Mouse (Mus musculus) kidney, adult 2 months (tissue): Measurements from ENCODE around the gene H2-Ke6. TPM values are rescaled to one million over a fixed set of nuclear protein-coding genes. Genes with fewer than 3 reads are reported as not detected.

Experiments used
- DNase-seq: peaks from one replicate; pipeline ENCODE4 v3.0.0; 2021
- H3K27ac ChIP-seq: fragments of 200-500 bp; 2 replicates; pipeline ENCODE4 v1.5.1; 2012; ENCODE audit warnings: low read depth, low read length, control low read depth, inconsistent platforms; ENCODE audit not compliant: insufficient read depth
- H3K27me3 ChIP-seq: fragments of 200-500 bp; replicated peaks from 2 replicates; pipeline ENCODE4 v1.6.1; 2012; ENCODE audit warnings: mild to moderate bottlenecking, moderate library complexity, low read length, inconsistent platforms; ENCODE audit not compliant: control insufficient read depth, insufficient read depth
- H3K36me3 ChIP-seq: fragments of 200-500 bp; 2 replicates; pipeline ENCODE4 v1.6.1; 2012; ENCODE audit warnings: mild to moderate bottlenecking, moderate library complexity, low read length, inconsistent platforms; ENCODE audit not compliant: control insufficient read depth, insufficient read depth
- H3K4me1 ChIP-seq: fragments of 200-500 bp; 2 replicates; pipeline ENCODE4 v1.6.1; 2011; ENCODE audit warnings: low read length; ENCODE audit not compliant: control insufficient read depth, insufficient read depth
- H3K4me3 ChIP-seq: fragments of 200-500 bp; 2 replicates; pipeline ENCODE4 v1.5.1; 2011; ENCODE audit warnings: mild to moderate bottlenecking, low read depth, low read length, control low read depth; ENCODE audit not compliant: insufficient read depth
- CTCF ChIP-seq: fragments of 200-500 bp; conservative IDR thresholded peaks from 2 replicates; pipeline ENCODE4 v1.5.1; 2011; ENCODE audit warnings: low read depth, mild to moderate bottlenecking, control low read depth, low read length, moderate library complexity, mixed read lengths; ENCODE audit not compliant: insufficient read depth, insufficient read length
- POLR2A ChIP-seq: fragments of 200-500 bp; IDR thresholded peaks from one replicate; pipeline ENCODE4 v1.6.1; 2011; ENCODE audit warnings: low read depth, low read length, control low read depth
- WGBS: fragments of 180-500 bp; shearing (Covaris S2); methylation state at CpG from one replicate; pipeline ENCODE4 v1.1.7; 2018; 5-methylcytosine and 5-hydroxymethylcytosine counted together
- polyA plus RNA-seq: library from polyadenylated mRNA; depleted of rRNA; stranded (reverse); fragments of >200 nt; gene quantifications from 2 replicates; pipeline ENCODE4 v1.2.3, GENCODE M21; 2012

H2-Ke6 gene
- polyA plus RNA-seq, 1 experiment = 165 TPM

DNA sequence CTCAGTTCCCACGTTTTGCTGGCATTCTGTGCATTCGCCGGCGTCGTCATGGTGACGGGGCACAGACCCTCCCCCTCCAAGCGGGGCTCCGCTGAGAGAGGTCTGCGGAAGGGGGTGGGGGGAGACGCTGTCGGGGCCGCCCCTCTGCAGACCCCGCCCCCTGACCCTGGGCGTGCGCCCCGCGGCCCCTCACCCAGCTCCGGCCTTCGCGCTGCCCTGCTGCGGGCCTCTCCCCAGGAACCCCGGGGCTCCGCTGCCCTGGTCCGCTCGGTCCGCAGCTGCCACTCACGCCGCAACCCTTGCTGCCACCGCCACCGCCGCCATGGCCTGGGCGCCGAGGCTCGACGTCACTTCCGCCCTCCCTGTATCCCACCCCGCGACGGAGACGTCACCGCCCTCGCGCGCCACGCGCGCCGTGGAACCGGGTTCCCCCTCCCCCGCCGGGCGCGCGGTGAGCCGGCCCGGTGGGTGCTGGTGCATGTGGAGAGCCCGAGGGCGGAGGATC, 3.5 kb downstream of the H2-Ke6 start, which contains the start of gene Ring1:
Ring1 (minus strand) TSS at position 364 of the 505 bp plus-strand sequence.
- Histone ChIP-seq H3K36me3 (no peaks in the 10 kb centered on the region), H3K4me3 (peak within 1 kb of the TSS; percentile 89), H3K27ac (peak within 1 kb of the TSS; percentile 85), H3K4me1 (peaks cover 12% of the 10 kb centered on the region; the same call in 1 of the 2 replicates), H3K27me3 (no peaks in the 10 kb centered on the region)
- no peak for TF ChIP-seq CTCF
- peak; percentile 61 for TF ChIP-seq POLR2A
- 2% methylated on average over 53 of the region's 58 CpGs for WGBS
- peak; percentile 87 for DNase-seq

- Histone ChIP-seq H3K4me1 (peaks cover 12% of the 10 kb centered on the region; the same call in 1 of the 2 replicates), H3K27ac (no peak overlapping the region), H3K36me3 (no peaks in the 10 kb centered on the region), H3K4me3 (peak overlapping the region; percentile 89), H3K27me3 (no peaks in the 10 kb centered on the region)
- TF ChIP-seq POLR2A = no peak
- TF ChIP-seq CTCF = no peak
- WGBS = 60% methylated on average over 9 of the region's 9 CpGs
- DNase-seq = no peak
These were observed 4.2 kb downstream of the H2-Ke6 start for GRCm38 (mm10) chr17:34023678-34024077.

GRCm38 (mm10) chr17:34022987-34023386, 4.9 kb downstream of the H2-Ke6 start:
- Histone ChIP-seq H3K4me1 (peaks cover 12% of the 10 kb centered on the region; the same call in 1 of the 2 replicates), H3K27ac (no peak overlapping the region), H3K36me3 (no peaks in the 10 kb centered on the region), H3K4me3 (no peak overlapping the region), H3K27me3 (no peaks in the 10 kb centered on the region)
- 98% methylated on average over 20 of the region's 20 CpGs for WGBS
- DNase-seq = no peak
- no peak for TF ChIP-seq POLR2A
- no peak for TF ChIP-seq CTCF

DNA sequence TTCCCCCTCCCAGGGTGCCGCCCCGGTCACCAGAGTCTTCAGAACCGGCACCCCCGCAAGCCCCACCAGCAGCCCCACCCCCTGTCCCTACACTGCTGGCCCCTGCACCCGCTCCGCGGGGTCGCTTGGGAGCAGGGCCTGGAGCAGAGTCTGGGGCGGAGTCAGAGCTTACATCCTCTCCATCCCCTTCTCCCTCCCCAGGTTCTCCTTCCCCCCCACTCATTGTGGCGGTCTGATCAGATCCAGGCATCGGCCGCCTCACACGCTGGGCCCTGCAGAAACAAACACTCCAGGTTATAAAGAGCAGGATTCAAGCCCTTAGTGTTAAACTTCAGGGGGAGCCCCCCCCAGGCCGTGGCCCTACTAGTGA, 5.5 kb downstream of the H2-Ke6 start:
- DNase-seq = no peak
- H3K4me1 ChIP-seq = peaks cover 11% of the 10 kb centered on the region; the same call in 1 of the 2 replicates
- no peak overlapping the region for H3K27ac ChIP-seq
- WGBS = 96% methylated on average over 14 of the region's 14 CpGs
- H3K4me3 ChIP-seq = no peak overlapping the region
- TF ChIP-seq CTCF (no peak), POLR2A (no peak)
- H3K36me3 ChIP-seq = no peaks in the 10 kb centered on the region
- no peaks in the 10 kb centered on the region for H3K27me3 ChIP-seq

- Histone ChIP-seq H3K27me3 (no peaks in the 10 kb centered on the region), H3K36me3 (no peaks in the 10 kb centered on the region), H3K27ac (no peak overlapping the region), H3K4me1 (peaks cover 5% of the 10 kb centered on the region; the same call in 1 of the 2 replicates), H3K4me3 (no peak overlapping the region)
- TF ChIP-seq POLR2A (no peak), CTCF (no peak)
- WGBS = 95% methylated on average over 23 of the region's 23 CpGs
- DNase-seq = no peak
These were observed 6.1 kb downstream of the H2-Ke6 start for GRCm38 (mm10) chr17:34021539-34022413.

DNA sequence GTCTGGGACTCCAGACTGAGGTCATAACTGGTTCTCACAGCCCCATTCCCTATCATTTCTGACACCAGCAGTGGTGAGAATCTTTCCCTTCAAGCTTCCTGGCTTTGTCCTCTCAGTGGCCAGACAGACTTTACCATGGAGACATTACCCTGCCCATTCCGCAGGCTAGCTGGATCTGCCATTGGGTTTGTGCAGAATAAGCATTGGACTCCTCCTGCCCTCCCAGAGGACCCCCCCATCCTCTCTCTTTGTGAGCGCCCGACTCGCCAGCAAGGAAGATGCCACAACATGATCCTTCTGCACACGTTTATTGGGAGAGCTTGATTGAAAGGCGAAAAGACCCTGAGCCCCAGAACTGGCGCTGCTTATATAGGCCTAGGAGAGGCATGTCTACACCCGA, 14.4 kb downstream of the H2-Ke6 start:
- no peak for DNase-seq
- Histone ChIP-seq H3K4me1 (no peaks in the 10 kb centered on the region), H3K27me3 (no peaks in the 10 kb centered on the region)

GRCm38 (mm10) chr17:34010156-34010555, 17.7 kb downstream of the H2-Ke6 start:
- DNase-seq = no peak
- TF ChIP-seq POLR2A (no peak), CTCF (no peak)
- Histone ChIP-seq H3K27me3 (no peaks in the 10 kb centered on the region), H3K4me1 (no peaks in the 10 kb centered on the region), H3K36me3 (no peaks in the 10 kb centered on the region), H3K27ac (no peak overlapping the region), H3K4me3 (no peak overlapping the region)
- 62% methylated on average over 5 of the region's 5 CpGs for WGBS

More for the DNA sequence above, 14.4 kb downstream of the H2-Ke6 start:
- no peak overlapping the region for H3K4me3 ChIP-seq
- no peak overlapping the region for H3K27ac ChIP-seq
- WGBS = 97% methylated on average over 8 of the region's 8 CpGs
- no peaks in the 10 kb centered on the region for H3K36me3 ChIP-seq
- TF ChIP-seq POLR2A (no peak), CTCF (no peak)
